Mouse (Mus musculus): ENCODE data around the gene Comt. TPM values are rescaled to one million over a fixed set of nuclear protein-coding genes. Genes with fewer than 3 reads are reported as not detected.

Comt gene
- polyA plus RNA-seq, 1 experiment, result 7.4 TPM

DNA sequence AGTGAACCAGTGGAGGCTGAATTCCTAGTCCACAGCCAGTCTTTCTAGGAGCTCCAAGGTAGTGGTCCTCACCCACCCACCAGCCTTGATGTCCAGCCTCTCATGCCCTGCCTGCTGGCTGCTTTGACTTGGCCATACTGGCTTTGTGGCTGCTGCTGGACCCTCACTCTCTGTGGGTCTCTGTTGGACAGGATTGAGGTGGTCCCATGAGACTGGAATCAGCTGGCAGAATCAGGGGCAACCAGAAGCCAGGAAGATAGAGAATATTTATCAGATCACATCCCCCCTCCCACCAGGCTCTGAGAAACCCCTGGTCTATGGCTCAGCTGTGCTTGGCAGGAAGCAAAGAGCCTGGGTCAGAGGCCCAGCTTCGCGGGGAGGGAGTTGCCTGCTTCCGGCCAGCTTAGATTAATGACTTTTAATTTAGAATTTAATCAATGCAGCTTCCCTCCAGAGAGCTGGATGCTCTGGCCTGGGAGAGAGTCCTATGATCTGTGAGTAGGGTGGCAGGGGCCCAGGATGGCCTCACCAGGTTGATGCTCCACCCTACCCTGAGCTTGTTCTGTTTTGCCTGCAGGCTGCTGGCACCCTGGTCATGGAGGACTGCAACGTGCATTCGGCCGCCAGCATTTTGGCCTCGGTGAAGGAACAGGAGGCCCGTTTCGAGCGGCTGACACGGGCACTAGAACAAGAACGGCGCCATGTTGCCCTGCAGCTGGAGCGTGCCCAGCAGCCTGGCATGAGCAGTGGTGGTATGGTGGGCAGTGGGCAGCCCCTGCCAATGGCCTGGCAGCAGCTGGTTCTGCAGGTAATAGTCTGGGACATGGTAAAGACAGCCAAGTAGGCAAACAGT is 37.8 kb downstream of the Comt start:
- TF ChIP-seq TAL1 (IDR thresholded peaks at IDR 0.05; ENCODE audit: low read length) (no peak), GATA1 (IDR thresholded peaks at IDR 0.05; ENCODE audit: low read length) (no peak)

DNA sequence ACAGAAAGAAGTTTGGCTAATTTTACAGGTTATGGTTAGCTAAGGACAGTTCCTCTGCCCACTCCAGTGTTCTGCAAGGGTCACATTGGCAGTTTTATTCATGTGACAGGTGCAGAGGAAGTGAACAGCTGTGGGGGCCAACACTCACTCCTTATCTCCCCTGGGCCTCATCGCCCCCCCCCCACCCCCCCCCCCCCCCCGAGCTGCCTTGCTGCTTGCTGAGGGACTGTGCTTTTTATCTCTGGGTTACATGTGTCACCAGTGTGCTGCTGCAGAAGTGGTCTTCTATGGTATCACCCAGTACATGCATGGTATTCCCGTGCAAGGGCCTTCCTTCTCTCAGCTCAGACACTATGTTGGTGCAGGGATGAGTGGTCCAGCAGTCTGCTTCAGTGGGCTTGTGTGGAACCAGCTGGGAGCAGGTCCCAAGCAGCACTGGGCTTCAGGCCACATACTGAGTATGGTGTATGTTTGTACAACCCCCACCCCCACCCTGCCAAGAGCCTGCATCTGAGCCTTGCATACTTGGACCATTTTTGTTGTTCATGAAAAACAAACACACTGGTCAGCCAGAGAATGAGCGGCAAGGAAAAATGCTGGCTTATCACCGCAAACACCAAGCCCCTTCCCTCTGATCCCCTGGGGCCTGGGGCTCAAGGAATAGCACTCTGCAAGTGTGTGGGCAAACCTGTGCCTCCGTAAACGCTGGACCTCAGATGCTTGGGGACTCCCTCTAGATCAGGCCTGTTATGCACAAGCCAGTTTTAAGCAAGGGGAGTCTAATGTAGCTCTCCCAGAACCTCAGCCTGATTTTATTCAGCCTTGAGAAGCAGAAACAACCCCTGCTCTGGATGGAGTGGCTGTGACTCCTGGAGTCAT is 38.7 kb downstream of the Comt start:
- peak overlapping the region; percentile 26 for H3K4me3 ChIP-seq (replicated peaks)
- no peaks in the 10 kb centered on the region for H3K27me3 ChIP-seq (ENCODE audit: control insufficient read depth)
- peaks cover 75% of the 10 kb centered on the region for H3K4me1 ChIP-seq (ENCODE audit: control insufficient read depth)
- no peaks in the 10 kb centered on the region for H3K9me3 ChIP-seq (ENCODE audit: control insufficient read depth, low read length)
- TF ChIP-seq GATA1 (IDR thresholded peaks at IDR 0.05; ENCODE audit: low read length), result no peak
- TF ChIP-seq TAL1 (IDR thresholded peaks at IDR 0.05; ENCODE audit: low read length), result peak; percentile 25; the same call in 1 of the 3 replicates
- H3K36me3 ChIP-seq (ENCODE audit: control insufficient read depth), result no peaks in the 10 kb centered on the region

More for the DNA sequence above, 37.8 kb downstream of the Comt start:
- Histone ChIP-seq H3K27me3 (ENCODE audit: control insufficient read depth) (no peaks in the 10 kb centered on the region), H3K36me3 (ENCODE audit: control insufficient read depth) (no peaks in the 10 kb centered on the region), H3K4me1 (ENCODE audit: control insufficient read depth) (peaks cover 81% of the 10 kb centered on the region), H3K4me3 (replicated peaks) (no peak overlapping the region), H3K9me3 (ENCODE audit: control insufficient read depth, low read length) (no peaks in the 10 kb centered on the region)

DNA sequence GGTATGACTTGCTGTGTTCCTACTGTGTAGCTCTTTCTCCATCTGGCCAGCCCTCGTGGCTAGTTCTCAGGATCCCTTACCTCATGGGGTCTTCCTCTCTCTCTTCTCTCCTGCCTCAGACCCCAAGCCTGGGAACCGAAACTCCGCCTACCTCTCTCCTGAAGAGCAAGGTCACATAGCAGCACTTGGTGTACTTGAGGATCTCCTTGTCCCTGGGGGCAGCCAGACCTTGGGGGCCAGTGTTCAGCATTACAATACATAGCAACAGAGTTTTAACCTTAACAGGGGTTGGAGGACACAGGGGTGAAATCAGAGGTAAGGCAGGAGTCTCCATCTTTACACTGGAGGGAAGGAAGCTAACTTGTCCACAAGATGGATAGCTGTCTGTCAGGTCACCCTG is 39.7 kb downstream of the Comt start:
- Histone ChIP-seq H3K4me3 (replicated peaks) (no peak overlapping the region), H3K27me3 (ENCODE audit: control insufficient read depth) (no peaks in the 10 kb centered on the region), H3K9me3 (ENCODE audit: control insufficient read depth, low read length) (no peaks in the 10 kb centered on the region), H3K36me3 (ENCODE audit: control insufficient read depth) (no peaks in the 10 kb centered on the region), H3K4me1 (ENCODE audit: control insufficient read depth) (peaks cover 66% of the 10 kb centered on the region)
- TF ChIP-seq TAL1 (IDR thresholded peaks at IDR 0.05; ENCODE audit: low read length) (no peak), GATA1 (IDR thresholded peaks at IDR 0.05; ENCODE audit: low read length) (no peak)

DNA sequence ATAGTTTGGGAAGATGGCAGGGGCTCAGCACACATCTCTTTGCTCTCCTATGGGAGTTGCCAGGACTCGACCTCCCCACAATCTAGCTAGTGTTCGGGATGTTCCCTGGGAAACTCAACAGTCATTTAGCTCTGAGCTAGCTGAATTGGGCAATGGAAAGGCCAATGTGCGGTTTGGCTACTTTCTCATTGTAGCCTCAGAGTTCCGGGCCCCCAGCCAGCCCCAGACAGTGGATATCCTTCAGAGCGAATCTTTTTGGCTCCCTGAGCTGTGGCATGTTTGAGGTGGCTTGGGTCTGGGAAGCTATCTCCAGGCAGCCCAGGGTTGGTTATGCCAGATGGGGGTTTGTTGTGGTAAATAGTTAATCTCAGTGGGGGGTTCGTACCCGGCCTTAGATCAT is 40.2 kb downstream of the Comt start:
- Histone ChIP-seq H3K36me3 (ENCODE audit: control insufficient read depth) (no peaks in the 10 kb centered on the region), H3K4me1 (ENCODE audit: control insufficient read depth) (peaks cover 60% of the 10 kb centered on the region), H3K27me3 (ENCODE audit: control insufficient read depth) (no peaks in the 10 kb centered on the region), H3K9me3 (ENCODE audit: control insufficient read depth, low read length) (no peaks in the 10 kb centered on the region), H3K4me3 (replicated peaks) (no peak overlapping the region)
- TF ChIP-seq TAL1 (IDR thresholded peaks at IDR 0.05; ENCODE audit: low read length) (no peak), GATA1 (IDR thresholded peaks at IDR 0.05; ENCODE audit: low read length) (no peak)

DNA sequence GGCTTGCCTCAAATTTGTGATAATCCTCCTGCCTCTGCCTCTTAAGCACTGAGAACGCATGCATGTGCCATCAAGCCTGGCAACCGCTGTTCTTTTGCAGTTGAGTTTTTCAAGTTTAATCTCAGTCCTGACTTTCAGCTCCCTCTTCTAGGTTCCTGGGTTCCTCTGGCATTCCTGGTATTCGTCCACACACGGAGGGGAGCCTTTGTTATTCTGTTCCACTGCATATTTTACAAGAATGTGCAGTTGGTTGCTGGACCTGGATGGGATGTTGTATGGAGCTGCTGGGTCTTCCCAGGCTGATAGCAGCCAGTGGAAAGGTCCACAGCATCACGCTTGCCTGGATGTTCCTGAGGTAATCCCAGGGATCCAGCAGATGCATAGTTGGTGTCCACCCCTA is 41.2 kb downstream of the Comt start:
- Histone ChIP-seq H3K4me3 (replicated peaks) (no peak overlapping the region), H3K9me3 (ENCODE audit: control insufficient read depth, low read length) (no peaks in the 10 kb centered on the region), H3K4me1 (ENCODE audit: control insufficient read depth) (peaks cover 51% of the 10 kb centered on the region), H3K36me3 (ENCODE audit: control insufficient read depth) (no peaks in the 10 kb centered on the region), H3K27me3 (ENCODE audit: control insufficient read depth) (no peaks in the 10 kb centered on the region)
- no peak for TF ChIP-seq GATA1 (IDR thresholded peaks at IDR 0.05; ENCODE audit: low read length)
- no peak for TF ChIP-seq TAL1 (IDR thresholded peaks at IDR 0.05; ENCODE audit: low read length)

DNA sequence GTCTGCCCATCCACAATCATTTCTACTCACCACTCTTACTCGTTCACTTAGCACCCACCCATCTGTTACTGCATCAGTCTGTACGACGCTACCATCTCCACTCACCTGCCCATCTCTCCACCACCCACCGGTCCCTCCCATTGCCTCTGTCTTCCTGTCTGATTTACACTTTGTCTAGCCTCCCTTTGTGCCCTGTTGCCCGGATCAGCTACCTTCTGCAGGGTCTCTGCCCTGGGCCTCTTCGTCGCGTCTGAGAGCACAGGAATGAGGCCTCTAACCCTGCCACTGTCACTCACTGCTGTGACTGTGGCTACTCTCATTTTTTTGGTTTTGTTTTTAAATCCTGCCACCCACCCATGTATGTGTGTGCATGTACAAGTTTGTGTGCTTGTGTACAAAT is 42.0 kb downstream of the Comt start:
- peaks cover 44% of the 10 kb centered on the region for H3K4me1 ChIP-seq (ENCODE audit: control insufficient read depth)

DNA sequence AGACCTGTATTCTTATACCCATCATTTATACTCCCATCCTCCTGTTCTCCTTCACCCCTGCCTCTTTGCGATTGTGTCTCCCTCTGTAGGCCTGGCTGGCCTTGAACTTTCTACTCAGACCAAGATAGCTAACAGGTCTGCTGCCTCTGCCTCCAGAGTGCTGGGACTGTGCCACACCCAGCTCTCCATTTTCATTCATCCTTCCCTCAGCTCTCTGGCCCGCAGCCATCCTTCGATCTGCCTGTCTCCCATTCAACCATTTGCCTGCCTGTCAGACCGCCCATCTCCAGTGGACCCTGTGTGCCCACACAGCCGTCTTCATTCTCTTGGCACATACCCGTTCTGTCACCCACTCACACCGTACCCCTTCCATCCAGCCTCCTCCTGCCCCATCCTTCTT is 42.4 kb downstream of the Comt start:
- H3K36me3 ChIP-seq (ENCODE audit: control insufficient read depth), result no peaks in the 10 kb centered on the region
- H3K9me3 ChIP-seq (ENCODE audit: control insufficient read depth, low read length), result no peaks in the 10 kb centered on the region
- H3K4me1 ChIP-seq (ENCODE audit: control insufficient read depth), result peaks cover 40% of the 10 kb centered on the region
- TF ChIP-seq TAL1 (IDR thresholded peaks at IDR 0.05; ENCODE audit: low read length), result no peak
- no peak for TF ChIP-seq GATA1 (IDR thresholded peaks at IDR 0.05; ENCODE audit: low read length)
- no peaks in the 10 kb centered on the region for H3K27me3 ChIP-seq (ENCODE audit: control insufficient read depth)
- H3K4me3 ChIP-seq (replicated peaks), result no peak overlapping the region

More for the DNA sequence above, 42.0 kb downstream of the Comt start:
- TF ChIP-seq TAL1 (IDR thresholded peaks at IDR 0.05; ENCODE audit: low read length), result no peak
- no peak for TF ChIP-seq GATA1 (IDR thresholded peaks at IDR 0.05; ENCODE audit: low read length)
- no peaks in the 10 kb centered on the region for H3K36me3 ChIP-seq (ENCODE audit: control insufficient read depth)
- H3K27me3 ChIP-seq (ENCODE audit: control insufficient read depth), result no peaks in the 10 kb centered on the region
- H3K9me3 ChIP-seq (ENCODE audit: control insufficient read depth, low read length), result no peaks in the 10 kb centered on the region
- no peak overlapping the region for H3K4me3 ChIP-seq (replicated peaks)

DNA sequence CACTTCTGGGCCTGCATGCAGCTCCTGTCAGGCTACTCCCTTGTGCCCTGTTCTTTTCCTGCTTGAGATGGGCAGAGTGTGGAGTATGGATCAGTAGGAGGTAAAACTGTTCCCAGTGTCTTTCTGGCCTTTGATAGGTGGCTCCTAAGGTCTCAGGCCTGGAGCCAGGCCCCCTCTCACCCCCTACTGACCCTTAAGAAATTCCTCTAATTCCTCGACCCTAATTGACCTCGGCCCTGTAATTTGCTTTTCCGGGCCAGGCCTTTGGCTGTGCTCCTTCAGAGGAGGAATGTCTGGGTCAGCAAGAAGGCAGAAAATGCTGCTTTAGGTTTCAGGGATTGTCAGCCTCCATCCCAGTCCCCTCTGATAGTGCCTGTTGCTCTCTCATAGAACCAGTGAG is 42.9 kb downstream of the Comt start:
- TF ChIP-seq GATA1 (IDR thresholded peaks at IDR 0.05; ENCODE audit: low read length), result no peak
- no peak for TF ChIP-seq TAL1 (IDR thresholded peaks at IDR 0.05; ENCODE audit: low read length)
- no peaks in the 10 kb centered on the region for H3K9me3 ChIP-seq (ENCODE audit: control insufficient read depth, low read length)
- no peaks in the 10 kb centered on the region for H3K27me3 ChIP-seq (ENCODE audit: control insufficient read depth)
- no peaks in the 10 kb centered on the region for H3K36me3 ChIP-seq (ENCODE audit: control insufficient read depth)
- H3K4me1 ChIP-seq (ENCODE audit: control insufficient read depth), result peaks cover 35% of the 10 kb centered on the region
- no peak overlapping the region for H3K4me3 ChIP-seq (replicated peaks)
